Mouse (Mus musculus): ENCODE measurements at regions not wholly inside any gene's neighbourhood (a gene's known extent, or its start where the extent isn't known, plus 50 kb on each side); places are given as distances from the start of the nearest gene placed in this dataset.

DNA sequence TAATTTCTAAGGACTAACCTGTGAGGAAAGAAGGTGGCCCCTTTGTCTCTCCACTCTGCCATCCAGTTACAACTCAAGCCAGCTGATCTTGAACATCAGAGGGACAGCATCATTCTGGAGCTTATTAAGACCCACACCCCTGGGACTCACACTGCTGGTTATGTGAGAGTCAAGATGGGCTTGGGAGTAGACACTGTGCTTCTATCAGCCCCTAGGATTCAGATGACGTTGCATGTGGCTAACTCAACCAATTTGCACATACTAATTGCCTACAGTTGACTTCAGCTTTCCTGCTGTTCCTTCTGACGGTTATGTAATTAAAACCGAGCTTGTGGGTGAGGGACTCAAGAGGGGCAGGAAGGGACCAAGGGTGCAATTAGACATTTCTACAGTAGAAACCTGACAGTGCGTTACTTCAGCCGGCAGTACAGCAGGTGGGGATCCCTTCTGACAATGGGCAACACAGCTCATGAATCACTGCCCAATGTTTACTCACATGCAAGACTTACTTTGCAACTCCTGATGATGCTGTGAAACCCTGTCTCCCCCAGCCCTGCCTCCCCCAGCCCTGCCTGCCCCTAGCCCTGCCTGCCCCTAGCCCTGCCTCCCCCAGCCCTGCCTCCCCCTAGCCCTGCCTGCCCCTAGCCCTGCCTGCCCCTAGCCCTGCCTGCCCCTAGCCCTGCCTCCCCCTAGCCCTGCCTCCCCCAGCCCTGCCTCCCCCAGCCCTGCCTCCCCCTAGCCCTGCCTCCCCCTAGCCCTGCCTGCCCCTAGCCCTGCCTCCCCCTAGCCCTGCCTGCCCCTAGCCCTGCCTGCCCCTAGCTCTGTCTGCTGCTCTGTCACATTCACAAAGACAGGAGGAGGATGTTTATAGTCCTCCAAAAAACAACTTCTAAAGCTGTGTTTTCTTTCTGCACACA lies 255.8 kb downstream of the Gm7361 start:
- ATAC-seq (ENCODE audit: low FRiP score, low read depth) = no peak
- H3K9me3 ChIP-seq (ENCODE audit: control insufficient read depth, low read length) = no peaks in the 10 kb centered on the region
- no peak overlapping the region for H3K4me2 ChIP-seq (replicated peaks; ENCODE audit: low read depth, low read length, severe bottlenecking)
- TF ChIP-seq POLR2A (IDR thresholded peaks at IDR 0.05; ENCODE audit: borderline replicate concordance, extremely low read depth, insufficient read depth, insufficient read length) = no peak
- no peak overlapping the region for H3K4me3 ChIP-seq (replicated peaks; ENCODE audit: low read length)
- WGBS = 25% methylated on average over 5 of the region's 5 CpGs
- no peak overlapping the region for H3K27ac ChIP-seq (replicated peaks; ENCODE audit: low read depth, low read length)
- no peak for DNase-seq (ENCODE audit: low spot score)
- no peaks in the 10 kb centered on the region for H3K27me3 ChIP-seq (ENCODE audit: control insufficient read depth, insufficient read depth, low read length)
- no peak overlapping the region for H3K9ac ChIP-seq (ENCODE audit: low read depth, low read length, severe bottlenecking)
- H3K36me3 ChIP-seq (ENCODE audit: control insufficient read depth, insufficient read depth, low read length) = no peaks in the 10 kb centered on the region
- no peaks in the 10 kb centered on the region for H3K4me1 ChIP-seq (ENCODE audit: control insufficient read depth, insufficient read depth, low read length)

GRCm38 (mm10) chr5:26535556-26535955 lies 278.1 kb downstream of the Gm7361 start:
- H3K9me3 ChIP-seq (ENCODE audit: control insufficient read depth, low read length) = no peaks in the 10 kb centered on the region
- H3K36me3 ChIP-seq (ENCODE audit: control insufficient read depth, insufficient read depth, low read length) = no peaks in the 10 kb centered on the region
- no peak overlapping the region for H3K4me2 ChIP-seq (replicated peaks; ENCODE audit: low read depth, low read length, severe bottlenecking)
- no peak overlapping the region for H3K9ac ChIP-seq (ENCODE audit: low read depth, low read length, severe bottlenecking)
- no peaks in the 10 kb centered on the region for H3K27me3 ChIP-seq (ENCODE audit: control insufficient read depth, insufficient read depth, low read length)
- no peak for TF ChIP-seq POLR2A (IDR thresholded peaks at IDR 0.05; ENCODE audit: borderline replicate concordance, extremely low read depth, insufficient read depth, insufficient read length)
- ATAC-seq (ENCODE audit: low FRiP score, low read depth) (no peak), DNase-seq (ENCODE audit: low spot score) (peak; percentile 76)
- H3K27ac ChIP-seq (replicated peaks; ENCODE audit: low read depth, low read length) = no peak overlapping the region
- no peaks in the 10 kb centered on the region for H3K4me1 ChIP-seq (ENCODE audit: control insufficient read depth, insufficient read depth, low read length)
- no peak overlapping the region for H3K4me3 ChIP-seq (replicated peaks; ENCODE audit: low read length)
- 31% methylated on average over 6 of the region's 6 CpGs for WGBS

DNA sequence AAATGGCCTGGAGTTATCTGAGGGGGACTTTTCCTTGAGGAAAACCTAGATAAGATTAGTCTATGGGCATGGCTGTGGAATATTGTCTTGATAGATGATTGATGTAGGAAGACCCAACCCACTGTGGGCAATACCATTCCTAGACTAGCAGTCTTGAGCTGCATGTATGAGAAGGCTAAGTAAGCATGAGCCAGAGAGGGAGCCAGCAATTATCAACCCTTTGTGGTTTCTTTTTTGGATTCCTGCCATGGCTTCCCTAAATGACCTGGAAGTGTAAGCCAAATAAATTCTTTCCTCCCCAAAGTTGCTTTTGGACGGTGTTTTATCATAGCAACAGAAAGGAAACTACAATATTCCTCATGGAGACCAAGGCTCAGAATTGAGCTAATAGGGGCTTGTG lies 253.7 kb upstream of the Dpp6 start:
- no peak overlapping the region for H3K9ac ChIP-seq (ENCODE audit: low read depth, low read length, severe bottlenecking)
- WGBS = 63% methylated on average over 1 of the region's 1 CpGs
- DNase-seq (ENCODE audit: low spot score) (no peak), ATAC-seq (ENCODE audit: low FRiP score, low read depth) (no peak)
- H3K4me2 ChIP-seq (replicated peaks; ENCODE audit: low read depth, low read length, severe bottlenecking) = no peak overlapping the region
- H3K4me1 ChIP-seq (ENCODE audit: control insufficient read depth, insufficient read depth, low read length) = no peaks in the 10 kb centered on the region
- H3K9me3 ChIP-seq (ENCODE audit: control insufficient read depth, low read length) = no peaks in the 10 kb centered on the region
- TF ChIP-seq POLR2A (IDR thresholded peaks at IDR 0.05; ENCODE audit: borderline replicate concordance, extremely low read depth, insufficient read depth, insufficient read length) = no peak
- no peak overlapping the region for H3K27ac ChIP-seq (replicated peaks; ENCODE audit: low read depth, low read length)
- H3K27me3 ChIP-seq (ENCODE audit: control insufficient read depth, insufficient read depth, low read length) = no peaks in the 10 kb centered on the region
- no peak overlapping the region for H3K4me3 ChIP-seq (replicated peaks; ENCODE audit: low read length)
- no peaks in the 10 kb centered on the region for H3K36me3 ChIP-seq (ENCODE audit: control insufficient read depth, insufficient read depth, low read length)

DNA sequence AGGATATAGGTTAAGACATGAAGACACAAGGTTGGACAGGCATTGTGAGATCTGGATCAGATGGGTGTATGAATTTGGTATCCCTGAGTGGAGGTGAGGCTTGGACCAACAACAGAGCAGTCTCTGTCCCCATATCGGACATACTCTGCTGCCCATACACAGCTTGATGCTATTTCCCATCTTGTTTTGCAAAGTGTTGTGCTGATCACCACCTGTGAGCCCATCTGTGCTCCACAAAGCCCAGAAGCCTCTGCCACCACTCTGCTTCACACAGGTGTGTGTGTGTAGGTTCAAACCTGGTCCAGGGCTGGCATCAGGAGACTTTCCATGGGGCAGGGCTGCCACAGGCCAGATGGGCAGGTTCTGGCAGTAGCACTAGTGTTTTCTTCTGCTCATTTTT lies 252.9 kb upstream of the Dpp6 start:
- 83% methylated on average over 1 of the region's 1 CpGs for WGBS

DNA sequence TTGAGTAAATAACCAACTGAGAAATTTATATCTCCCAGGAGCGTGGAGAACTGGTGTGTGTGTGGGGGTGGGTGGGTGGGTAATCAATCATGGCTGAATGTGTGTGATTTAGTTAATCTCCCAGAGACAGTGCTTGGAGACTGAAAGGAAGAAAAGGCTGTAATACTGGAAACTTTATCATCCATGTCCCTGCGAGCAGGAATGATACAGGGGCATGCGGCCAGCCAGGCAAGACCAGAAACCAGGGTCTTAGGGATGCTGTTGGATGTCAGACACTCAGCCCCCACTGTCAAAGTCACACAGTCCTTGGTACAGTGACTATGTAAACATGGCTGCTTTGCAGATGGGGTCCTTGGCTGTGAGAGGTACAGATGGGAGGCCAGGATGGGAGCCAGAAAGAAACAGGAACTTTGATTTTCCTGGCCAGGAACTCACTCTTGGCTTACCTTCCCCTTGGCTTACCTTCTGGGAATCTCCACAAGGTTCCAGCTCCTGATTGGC lies 244.3 kb upstream of the Dpp6 start:
- 79% methylated on average over 3 of the region's 3 CpGs for WGBS

More for the DNA sequence above, 252.9 kb upstream of the Dpp6 start:
- DNase-seq (ENCODE audit: low spot score) (no peak), ATAC-seq (ENCODE audit: low FRiP score, low read depth) (no peak)
- H3K4me3 ChIP-seq (replicated peaks; ENCODE audit: low read length) = no peak overlapping the region
- H3K4me1 ChIP-seq (ENCODE audit: control insufficient read depth, insufficient read depth, low read length) = no peaks in the 10 kb centered on the region
- no peak overlapping the region for H3K9ac ChIP-seq (ENCODE audit: low read depth, low read length, severe bottlenecking)
- H3K27ac ChIP-seq (replicated peaks; ENCODE audit: low read depth, low read length) = no peak overlapping the region
- TF ChIP-seq POLR2A (IDR thresholded peaks at IDR 0.05; ENCODE audit: borderline replicate concordance, extremely low read depth, insufficient read depth, insufficient read length) = no peak
- H3K4me2 ChIP-seq (replicated peaks; ENCODE audit: low read depth, low read length, severe bottlenecking) = no peak overlapping the region
- no peaks in the 10 kb centered on the region for H3K27me3 ChIP-seq (ENCODE audit: control insufficient read depth, insufficient read depth, low read length)
- H3K9me3 ChIP-seq (ENCODE audit: control insufficient read depth, low read length) = no peaks in the 10 kb centered on the region
- H3K36me3 ChIP-seq (ENCODE audit: control insufficient read depth, insufficient read depth, low read length) = no peaks in the 10 kb centered on the region

More for the DNA sequence above, 244.3 kb upstream of the Dpp6 start:
- Histone ChIP-seq H3K9me3 (ENCODE audit: control insufficient read depth, low read length) (no peaks in the 10 kb centered on the region), H3K27ac (replicated peaks; ENCODE audit: low read depth, low read length) (no peak overlapping the region), H3K27me3 (ENCODE audit: control insufficient read depth, insufficient read depth, low read length) (no peaks in the 10 kb centered on the region), H3K4me3 (replicated peaks; ENCODE audit: low read length) (no peak overlapping the region), H3K4me2 (replicated peaks; ENCODE audit: low read depth, low read length, severe bottlenecking) (no peak overlapping the region), H3K36me3 (ENCODE audit: control insufficient read depth, insufficient read depth, low read length) (no peaks in the 10 kb centered on the region), H3K4me1 (ENCODE audit: control insufficient read depth, insufficient read depth, low read length) (no peaks in the 10 kb centered on the region), H3K9ac (ENCODE audit: low read depth, low read length, severe bottlenecking) (no peak overlapping the region)
- TF ChIP-seq POLR2A (IDR thresholded peaks at IDR 0.05; ENCODE audit: borderline replicate concordance, extremely low read depth, insufficient read depth, insufficient read length) = no peak
- DNase-seq (ENCODE audit: low spot score) (no peak), ATAC-seq (ENCODE audit: low FRiP score, low read depth) (no peak)
